Mouse (Mus musculus) stomach, postnatal 0 days (tissue): ENCODE results near the gene Btbd9. TPM values are rescaled to one million over a fixed set of nuclear protein-coding genes. Genes with fewer than 3 reads are reported as not detected.
A peak's percentile ranks its signal among the peaks of the same experiment; 100 is the strongest.

Source experiments
- ATAC-seq: fragments of 200-750 bp; cut with Nextera tagmentation; 2 replicates; pipeline ENCODE4 v1.8.0; 2017; ENCODE audit not compliant: low FRiP score, low TSS enrichment
- DNase-seq: peaks from one replicate; pipeline ENCODE4 v3.0.0-alpha.2; 2016; ENCODE audit warnings: low spot score
- H3K27ac ChIP-seq: fragments of 300-500 bp; sonication (generic); replicated peaks from 2 replicates; pipeline ENCODE4 v1.5.1; 2014; ENCODE audit warnings: mild to moderate bottlenecking, control low read depth
- H3K27me3 ChIP-seq: fragments of 300-500 bp; sonication (generic); 2 replicates; pipeline ENCODE4 v1.6.1; 2014; ENCODE audit warnings: low read length; ENCODE audit not compliant: control insufficient read depth, insufficient read depth
- H3K36me3 ChIP-seq: fragments of 300-500 bp; sonication (generic); 2 replicates; pipeline ENCODE4 v1.6.1; 2014; ENCODE audit warnings: low read length, mixed read lengths; ENCODE audit not compliant: control insufficient read depth, insufficient read depth
- H3K4me1 ChIP-seq: fragments of 300-500 bp; sonication (generic); replicated peaks from 2 replicates; pipeline ENCODE4 v1.6.1; 2014; ENCODE audit warnings: antibody characterized with exemption; ENCODE audit not compliant: control insufficient read depth, insufficient read depth
- H3K4me2 ChIP-seq: fragments of 300-500 bp; sonication (generic); replicated peaks from 2 replicates; pipeline ENCODE4 v1.6.1; 2014; ENCODE audit warnings: low read depth, mild to moderate bottlenecking, control low read depth, moderate library complexity
- H3K4me3 ChIP-seq: fragments of 300-500 bp; sonication (generic); 2 replicates; pipeline ENCODE4 v1.5.1; 2014; ENCODE audit warnings: low read depth, low read length, control low read depth
- H3K9ac ChIP-seq: fragments of 300-500 bp; sonication (generic); 2 replicates; pipeline ENCODE4 v1.6.1; 2014; ENCODE audit warnings: mild to moderate bottlenecking, low read length, control low read depth, mixed read lengths
- H3K9me3 ChIP-seq: fragments of 300-500 bp; sonication (generic); 2 replicates; pipeline ENCODE4 v1.6.1; 2016; ENCODE audit warnings: low read length; ENCODE audit not compliant: control insufficient read depth
- CTCF ChIP-seq: IDR thresholded peaks from 2 replicates; pipeline ENCODE4 v1.5.1; 2016; ENCODE audit warnings: antibody characterized with exemption, low read depth, mild to moderate bottlenecking, moderate library complexity
- EP300 ChIP-seq: optimal IDR thresholded peaks from 2 replicates; pipeline ENCODE3; 2016; ENCODE audit warnings: antibody characterized with exemption
- WGBS: fragments of 180-500 bp; shearing (Covaris S2); extraction: QIAGEN DNeasy Blood & Tissue Kit; methylation state at CpG from one replicate; pipeline ENCODE4 v1.1.7; 2014; 5-methylcytosine and 5-hydroxymethylcytosine counted together
- polyA plus RNA-seq: library from polyadenylated mRNA; unstranded; fragments of >200 nt; fragmentation: Nextera tagmentation; extraction: Ambion mirVana; gene quantifications from 2 replicates; pipeline ENCODE4 v1.2.1, GENCODE M21; 2015

Btbd9 gene
- polyA plus RNA-seq, 1 experiment from 2014 or later: 34.6 TPM

- Histone ChIP-seq H3K27ac (no peak overlapping the region), H3K4me2 (no peak overlapping the region), H3K9ac (no peak overlapping the region), H3K4me1 (peaks cover 5% of the 10 kb centered on the region), H3K36me3 (no peaks in the 10 kb centered on the region), H3K27me3 (no peaks in the 10 kb centered on the region), H3K4me3 (no peak overlapping the region), H3K9me3 (no peaks in the 10 kb centered on the region)
- no peak for DNase-seq
- TF ChIP-seq EP300 (no peak), CTCF (no peak)
- 42% methylated on average over 4 of the region's 4 CpGs for WGBS
- ATAC-seq: no peak
These were observed 107.9 kb downstream of the Btbd9 start for GRCm38 (mm10) chr17:30468368-30468767.

GRCm38 (mm10) chr17:30467566-30468213 is 108.6 kb downstream of the Btbd9 start:
- Histone ChIP-seq H3K4me2 (no peak overlapping the region), H3K27ac (no peak overlapping the region), H3K4me3 (no peak overlapping the region), H3K9ac (no peak overlapping the region), H3K9me3 (no peaks in the 10 kb centered on the region), H3K4me1 (peaks cover 5% of the 10 kb centered on the region), H3K36me3 (no peaks in the 10 kb centered on the region), H3K27me3 (no peaks in the 10 kb centered on the region)
- WGBS: 51% methylated on average over 14 of the region's 14 CpGs
- TF ChIP-seq EP300: no peak
- TF ChIP-seq CTCF: no peak
- ATAC-seq (no peak), DNase-seq (no peak)

- no peak overlapping the region for H3K27ac ChIP-seq
- ATAC-seq (peak; percentile 74), DNase-seq (no peak)
- TF ChIP-seq EP300 (no peak), CTCF (no peak)
- no peaks in the 10 kb centered on the region for H3K9me3 ChIP-seq
- H3K9ac ChIP-seq: no peak overlapping the region
- WGBS: 41% methylated on average over 6 of the region's 6 CpGs
- H3K4me1 ChIP-seq: peaks cover 2% of the 10 kb centered on the region; the same call in 1 of the 2 replicates
- H3K4me3 ChIP-seq: no peak overlapping the region
- H3K27me3 ChIP-seq: no peaks in the 10 kb centered on the region
- no peaks in the 10 kb centered on the region for H3K36me3 ChIP-seq
- no peak overlapping the region for H3K4me2 ChIP-seq
These were observed 111.1 kb downstream of the Btbd9 start for GRCm38 (mm10) chr17:30465060-30465762.

- Histone ChIP-seq H3K9ac (no peak overlapping the region), H3K9me3 (no peaks in the 10 kb centered on the region), H3K4me3 (no peak overlapping the region), H3K4me1 (no peaks in the 10 kb centered on the region), H3K36me3 (no peaks in the 10 kb centered on the region), H3K27me3 (no peaks in the 10 kb centered on the region), H3K27ac (no peak overlapping the region), H3K4me2 (no peak overlapping the region)
- 44% methylated on average over 5 of the region's 5 CpGs for WGBS
- ATAC-seq (no peak), DNase-seq (no peak)
- TF ChIP-seq CTCF (no peak), EP300 (no peak)
These were observed 112.0 kb downstream of the Btbd9 start for GRCm38 (mm10) chr17:30464240-30464745.

- TF ChIP-seq EP300: no peak
- no peak for TF ChIP-seq CTCF
- no peaks in the 10 kb centered on the region for H3K4me1 ChIP-seq
- no peak for DNase-seq
These were observed 115.5 kb downstream of the Btbd9 start for GRCm38 (mm10) chr17:30460727-30461349.

GRCm38 (mm10) chr17:30459706-30460105 is 116.6 kb downstream of the Btbd9 start:
- TF ChIP-seq CTCF (no peak), EP300 (no peak)
- H3K4me2 ChIP-seq: no peak overlapping the region
- DNase-seq: no peak
- no peaks in the 10 kb centered on the region for H3K27me3 ChIP-seq
- no peak for ATAC-seq
- H3K4me3 ChIP-seq: no peak overlapping the region
- no peaks in the 10 kb centered on the region for H3K4me1 ChIP-seq
- 49% methylated on average over 5 of the region's 5 CpGs for WGBS
- no peak overlapping the region for H3K9ac ChIP-seq
- no peaks in the 10 kb centered on the region for H3K36me3 ChIP-seq
- no peaks in the 10 kb centered on the region for H3K9me3 ChIP-seq
- no peak overlapping the region for H3K27ac ChIP-seq

More at GRCm38 (mm10) chr17:30460727-30461349, 115.5 kb downstream of the Btbd9 start:
- Histone ChIP-seq H3K36me3 (no peaks in the 10 kb centered on the region), H3K27ac (no peak overlapping the region), H3K9me3 (no peaks in the 10 kb centered on the region), H3K9ac (no peak overlapping the region), H3K4me2 (no peak overlapping the region), H3K27me3 (no peaks in the 10 kb centered on the region), H3K4me3 (no peak overlapping the region)
- WGBS: 87% methylated on average over 2 of the region's 2 CpGs
- no peak for ATAC-seq
